Mouse (Mus musculus): ENCODE data around the gene Exosc10. TPM values are rescaled to one million over a fixed set of nuclear protein-coding genes. Genes with fewer than 3 reads are reported as not detected.

The Exosc10 gene
- total RNA-seq, 2 experiments from 2014 or later: 65.5 to 68.1 TPM

DNA sequence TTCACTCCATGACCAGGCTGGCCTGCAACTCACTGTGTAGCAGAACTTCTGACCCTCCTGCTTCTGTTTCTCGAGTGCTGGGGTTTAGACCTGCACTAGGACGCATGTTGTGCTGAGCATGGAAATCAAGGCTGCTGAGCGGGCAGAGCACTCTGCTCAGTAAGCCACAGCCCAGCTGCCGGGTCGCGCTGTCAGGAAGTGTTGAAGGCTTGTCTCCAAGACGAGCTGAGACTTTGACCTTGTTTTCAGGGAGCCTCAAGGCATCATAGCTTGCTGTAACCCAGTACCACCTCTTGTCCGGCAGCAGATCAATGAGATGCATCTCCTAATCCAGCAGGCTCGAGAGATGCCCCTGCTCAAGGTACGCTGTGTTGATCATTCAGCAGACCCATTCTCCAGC, 11.9 kb downstream of the Exosc10 start:
- no peak for DNase-seq (ENCODE audit: low spot score in 2 of 2)

DNA sequence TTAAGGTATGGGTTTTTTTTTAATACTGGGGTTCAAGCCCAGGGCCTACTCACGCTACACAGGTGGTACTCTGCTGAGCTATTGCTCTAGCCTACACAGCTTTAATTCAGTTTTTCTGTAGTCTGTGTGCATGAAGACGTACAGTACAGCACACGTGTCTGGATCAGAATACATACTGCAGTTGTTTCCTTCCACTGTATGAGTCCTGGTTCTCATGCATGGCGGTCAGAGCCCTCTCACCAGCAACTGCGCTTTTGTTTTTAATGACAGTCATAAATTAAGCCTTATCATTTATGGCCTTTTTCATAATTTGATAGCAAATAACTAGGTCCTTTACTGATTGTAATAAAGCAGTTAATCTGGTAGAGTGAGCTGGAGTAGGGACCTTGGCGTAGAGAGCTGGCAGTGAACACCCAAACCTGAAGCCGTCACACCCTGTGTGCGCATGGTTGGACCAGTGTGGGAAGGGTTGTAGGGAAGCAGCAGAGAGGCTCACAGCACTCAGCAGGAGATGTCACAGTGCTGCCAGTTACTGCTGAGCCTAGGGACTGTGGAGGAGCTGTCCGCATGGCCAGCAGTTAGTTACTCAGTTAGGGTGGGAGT, 12.6 kb downstream of the Exosc10 start:
- DNase-seq (ENCODE audit: low spot score in 2 of 2): no peak

- no peak for DNase-seq (ENCODE audit: low spot score in 2 of 2)
Measured at GRCm38 (mm10) chr4:148573222-148573621, 15.0 kb downstream of the Exosc10 start.

GRCm38 (mm10) chr4:148580765-148581164, 22.5 kb downstream of the Exosc10 start:
- DNase-seq (ENCODE audit: low spot score in 2 of 2): no peak

GRCm38 (mm10) chr4:148581422-148581821, 23.2 kb downstream of the Exosc10 start:
- DNase-seq (ENCODE audit: low spot score in 2 of 2): no peak

GRCm38 (mm10) chr4:148583257-148583656, 25.0 kb downstream of the Exosc10 start:
- no peak for DNase-seq (ENCODE audit: low spot score in 2 of 2)

GRCm38 (mm10) chr4:148586648-148587047, 28.4 kb downstream of the Exosc10 start:
- DNase-seq (ENCODE audit: low spot score in 2 of 2): no peak

DNA sequence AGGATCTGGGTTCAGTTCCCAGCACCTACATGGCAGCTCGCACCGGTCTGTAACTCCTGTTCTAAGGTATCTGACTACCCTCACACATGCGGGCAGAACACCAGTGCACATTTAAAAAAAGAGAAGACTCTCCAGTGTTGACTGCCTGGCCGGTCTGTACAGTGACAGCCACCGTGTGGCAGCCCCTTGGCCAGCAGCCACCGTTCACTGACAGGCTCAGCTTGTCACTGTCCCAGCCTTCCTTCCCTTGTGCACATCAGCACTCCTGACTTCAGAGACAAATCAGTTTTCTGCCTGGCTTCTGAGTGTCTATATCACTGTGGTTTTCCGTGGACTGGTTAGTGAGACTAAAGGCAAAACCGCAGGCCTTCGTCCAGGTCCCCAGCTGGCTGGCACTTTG, 30.6 kb downstream of the Exosc10 start:
- DNase-seq (ENCODE audit: low spot score in 2 of 2): no peak

DNA sequence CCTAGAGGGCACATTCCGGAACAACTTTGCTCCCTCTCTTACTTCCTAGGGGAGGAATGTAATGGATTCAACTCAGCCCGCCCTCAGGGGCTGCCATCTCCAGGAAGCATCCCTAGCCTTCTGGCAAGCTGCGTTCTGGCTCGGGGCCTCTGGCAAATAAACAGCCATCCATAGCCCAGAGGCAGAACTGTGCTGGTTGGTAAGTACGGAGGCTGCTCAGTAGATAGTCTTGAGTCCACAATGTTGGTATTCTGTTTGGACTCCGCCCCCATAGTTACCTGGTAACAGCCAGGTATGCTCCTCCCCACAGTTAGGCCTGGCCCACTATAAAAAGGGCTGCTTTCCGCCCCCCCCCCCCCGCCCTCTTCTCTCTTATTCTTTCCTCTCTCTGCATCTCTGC, 31.3 kb downstream of the Exosc10 start:
- no peak for DNase-seq (ENCODE audit: low spot score in 2 of 2)

- no peak for DNase-seq (ENCODE audit: low spot score in 2 of 2)
Measured at GRCm38 (mm10) chr4:148590421-148591170, 32.4 kb downstream of the Exosc10 start.

GRCm38 (mm10) chr4:148591171-148591630, 33.0 kb downstream of the Exosc10 start, which contains the start of gene Srm:
TSS of gene Srm (plus strand) at chr4:148591503.
- DNase-seq (ENCODE audit: low spot score in 2 of 2): peak; percentile 93 to 94

DNA sequence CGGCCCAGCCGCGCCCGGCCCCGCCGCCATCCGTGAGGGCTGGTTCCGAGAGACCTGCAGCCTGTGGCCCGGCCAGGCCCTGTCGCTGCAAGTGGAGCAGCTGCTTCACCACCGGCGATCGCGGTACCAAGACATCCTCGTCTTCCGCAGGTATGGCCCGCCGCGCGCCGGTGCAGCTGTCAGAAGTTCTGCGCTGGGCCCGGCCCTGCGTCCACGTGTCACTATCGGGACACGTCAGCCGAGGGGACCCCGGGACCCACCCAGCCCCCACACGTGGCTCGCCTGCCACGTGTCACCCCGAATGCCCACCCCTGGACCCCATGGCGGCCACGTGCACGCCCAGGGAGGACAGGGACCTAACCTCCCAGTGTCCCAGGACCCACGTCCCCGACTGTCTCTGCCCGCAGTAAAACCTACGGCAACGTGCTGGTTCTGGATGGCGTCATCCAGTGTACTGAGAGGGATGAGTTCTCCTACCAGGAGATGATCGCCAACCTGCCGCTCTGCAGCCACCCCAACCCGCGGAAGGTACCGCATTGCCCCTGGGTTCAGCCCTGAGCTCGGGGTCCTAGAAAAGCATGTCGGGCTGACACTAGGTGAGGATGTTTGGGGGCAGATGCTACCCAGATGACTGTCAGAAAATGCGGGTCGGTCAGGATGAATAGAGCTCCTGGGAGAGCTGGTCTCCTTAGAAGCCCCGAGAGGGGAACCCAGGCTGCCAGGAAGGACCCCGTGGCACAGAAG, 33.6 kb downstream of the Exosc10 start:
- no peak for DNase-seq (ENCODE audit: low spot score in 2 of 2)

GRCm38 (mm10) chr4:148593996-148594395, 35.8 kb downstream of the Exosc10 start:
- DNase-seq (ENCODE audit: low spot score in 2 of 2): no peak

- DNase-seq (ENCODE audit: low spot score in 2 of 2): no peak
Measured at GRCm38 (mm10) chr4:148595916-148596315, 37.7 kb downstream of the Exosc10 start.

DNA sequence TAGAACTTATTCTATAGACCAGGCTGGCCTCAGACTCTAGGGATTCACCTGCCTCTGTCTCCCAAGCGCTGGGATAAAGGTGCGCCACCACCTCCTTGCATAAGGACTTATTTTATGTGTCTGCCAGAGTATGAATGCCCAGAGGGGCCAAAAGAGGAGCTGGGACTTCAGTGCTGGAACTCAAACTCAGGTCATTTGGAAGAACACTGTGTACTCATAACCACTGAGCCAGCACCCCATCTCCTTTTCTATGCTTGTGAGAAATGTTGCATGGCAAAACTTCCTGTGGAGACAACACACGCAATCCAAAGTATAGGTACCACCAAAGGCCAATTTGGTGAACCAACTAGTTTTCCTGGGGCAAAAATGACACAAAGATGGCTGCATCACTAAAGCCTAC, 38.5 kb downstream of the Exosc10 start:
- no peak for DNase-seq (ENCODE audit: low spot score in 2 of 2)

GRCm38 (mm10) chr4:148598826-148599225, 40.6 kb downstream of the Exosc10 start:
- no peak for DNase-seq (ENCODE audit: low spot score in 2 of 2)

- no peak for DNase-seq (ENCODE audit: low spot score in 2 of 2)
Measured at GRCm38 (mm10) chr4:148600316-148600715, 42.1 kb downstream of the Exosc10 start.

GRCm38 (mm10) chr4:148601871-148602270, 43.6 kb downstream of the Exosc10 start:
- no peak for DNase-seq (ENCODE audit: low spot score in 2 of 2)

DNA sequence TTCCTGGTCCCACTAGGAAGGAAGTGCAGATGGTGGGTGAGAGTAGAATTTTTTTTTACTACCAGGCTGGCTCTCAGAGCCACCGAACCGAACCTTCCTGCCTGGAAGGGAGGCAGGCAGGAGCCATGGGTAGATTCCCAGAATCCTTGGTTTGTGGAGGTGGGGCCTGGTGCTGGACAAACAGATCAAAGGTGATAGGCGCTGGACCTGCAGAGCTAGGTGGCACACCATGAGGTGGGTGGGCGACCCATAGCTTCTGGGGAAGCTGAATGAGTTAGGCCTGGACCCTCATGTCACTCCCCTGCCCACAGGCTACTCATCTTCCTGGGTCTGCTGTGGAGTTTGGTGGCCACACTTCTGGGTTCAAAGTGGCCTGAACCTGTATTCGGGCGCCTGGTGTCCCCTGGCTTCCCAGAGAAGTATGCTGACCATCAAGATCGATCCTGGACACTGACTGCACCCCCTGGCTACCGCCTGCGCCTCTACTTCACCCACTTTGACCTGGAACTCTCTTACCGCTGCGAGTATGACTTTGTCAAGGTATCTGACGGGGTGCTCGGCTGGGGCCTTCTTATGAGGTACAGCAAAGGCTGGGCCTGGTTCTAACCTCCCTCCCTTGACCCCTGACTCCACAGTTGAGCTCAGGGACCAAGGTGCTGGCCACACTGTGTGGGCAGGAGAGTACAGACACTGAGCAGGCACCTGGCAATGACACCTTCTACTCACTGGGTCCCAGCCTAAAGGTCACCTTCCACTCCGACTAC, 44.3 kb downstream of the Exosc10 start, which contains the start of gene Masp2:
TSS of gene Masp2 (plus strand) at position 198 of the 764 bp plus-strand sequence.
- no peak for DNase-seq (ENCODE audit: low spot score in 2 of 2)

DNA sequence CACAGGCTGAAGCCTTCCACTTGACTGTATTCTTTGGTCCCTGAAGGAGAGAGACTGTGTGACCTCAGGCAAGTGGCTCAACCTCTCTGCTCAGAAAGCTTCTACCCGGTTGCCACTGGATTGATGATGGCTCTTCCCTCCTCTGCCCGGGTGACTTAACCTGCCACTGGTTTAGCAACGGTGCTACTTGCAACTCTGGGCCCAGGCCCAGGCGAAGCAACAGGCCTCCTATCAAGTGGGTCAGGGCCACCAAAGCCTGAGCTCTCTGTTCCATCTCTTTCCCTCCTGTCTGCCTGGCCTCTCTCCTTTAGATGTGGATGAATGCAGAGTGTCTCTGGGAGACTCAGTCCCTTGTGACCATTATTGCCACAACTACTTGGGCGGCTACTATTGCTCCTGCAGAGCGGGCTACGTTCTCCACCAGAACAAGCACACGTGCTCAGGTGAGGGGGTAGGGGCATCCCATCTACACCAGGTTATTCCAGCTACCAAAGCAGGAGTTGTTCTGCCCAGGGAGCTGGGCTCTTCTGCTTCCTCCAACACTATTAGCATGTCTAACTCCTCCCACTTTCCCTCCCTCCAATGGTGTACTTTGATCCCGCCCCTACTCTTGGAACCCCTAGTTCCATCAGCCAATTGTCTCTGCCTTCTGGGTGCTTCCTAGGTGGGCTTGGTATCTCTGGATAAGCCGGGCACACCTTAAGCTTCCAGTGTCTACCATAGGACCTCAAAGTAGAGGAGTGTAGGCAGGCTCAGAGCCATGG, 45.3 kb downstream of the Exosc10 start:
- DNase-seq (ENCODE audit: low spot score in 2 of 2): no peak
